Mouse (Mus musculus): ENCODE measurements around the gene Insig1.

Gene Insig1

DNA sequence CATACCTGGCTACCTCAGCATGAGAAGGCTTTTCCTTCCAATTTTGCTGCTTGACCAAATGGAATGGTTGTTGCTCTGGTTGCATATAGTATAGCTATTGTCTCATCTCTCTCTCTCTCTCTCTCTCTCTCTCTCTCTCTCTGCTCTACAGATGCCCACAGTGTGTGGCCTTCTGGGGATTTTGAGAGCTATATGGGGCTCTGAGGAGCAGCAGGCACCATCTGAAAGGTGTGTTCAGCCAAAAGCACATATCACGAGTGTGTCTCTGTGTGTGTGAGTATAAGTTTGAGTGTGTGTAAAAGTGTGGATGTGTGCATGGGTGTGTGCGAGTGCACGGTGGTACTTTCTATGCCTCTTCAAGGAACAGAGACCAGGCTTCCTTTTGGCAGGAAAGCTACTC, 48.4 kb downstream of the Insig1 start:
- DNase-seq (ENCODE audit: low spot score), result no peak

DNA sequence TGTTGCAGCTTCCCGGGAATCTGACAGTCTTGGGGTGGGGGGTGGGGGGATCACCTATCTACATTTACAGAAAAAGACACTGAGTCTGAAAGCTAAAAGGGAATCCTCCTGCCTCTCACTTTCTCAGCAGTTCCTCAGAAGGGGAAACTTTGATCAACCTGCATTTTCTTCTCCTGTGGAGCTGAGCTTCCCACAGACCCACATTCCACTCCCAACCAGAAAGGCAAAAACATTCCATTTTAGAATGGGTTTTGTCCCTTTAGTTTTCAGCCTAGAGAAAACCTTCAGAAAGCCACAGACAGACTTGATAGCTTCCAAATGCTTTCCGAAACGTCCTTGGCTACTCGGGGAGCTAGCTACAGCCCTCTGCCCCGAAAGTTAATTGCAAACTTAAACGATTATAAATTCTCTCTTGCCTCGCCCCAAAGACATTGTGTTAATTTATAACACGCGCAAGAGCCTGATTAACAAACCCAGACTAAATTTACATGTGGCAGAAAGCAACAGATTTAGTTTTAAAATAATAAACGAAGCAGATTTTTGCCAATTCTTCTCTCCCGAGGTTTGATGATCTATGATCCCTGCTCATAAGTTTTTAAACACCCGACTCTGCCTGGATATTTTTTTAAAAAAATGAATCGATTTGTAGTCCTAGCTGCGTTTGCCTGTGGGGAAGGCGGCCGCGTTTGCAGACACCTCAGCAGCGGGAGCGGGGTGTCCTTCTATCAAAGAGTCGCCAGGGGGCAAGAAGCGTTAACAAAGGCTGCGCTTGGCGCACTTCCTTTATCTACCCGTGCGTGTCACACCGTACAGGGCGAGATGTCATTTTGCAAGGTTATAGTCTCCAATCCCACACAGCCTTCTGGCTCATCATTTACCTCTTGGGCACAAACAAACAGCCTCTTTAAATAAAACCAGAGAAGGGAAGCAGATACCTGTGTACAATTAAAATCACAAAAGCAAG, 51.6 kb downstream of the Insig1 start:
- peak; percentile 64 for DNase-seq (ENCODE audit: low spot score)

DNA sequence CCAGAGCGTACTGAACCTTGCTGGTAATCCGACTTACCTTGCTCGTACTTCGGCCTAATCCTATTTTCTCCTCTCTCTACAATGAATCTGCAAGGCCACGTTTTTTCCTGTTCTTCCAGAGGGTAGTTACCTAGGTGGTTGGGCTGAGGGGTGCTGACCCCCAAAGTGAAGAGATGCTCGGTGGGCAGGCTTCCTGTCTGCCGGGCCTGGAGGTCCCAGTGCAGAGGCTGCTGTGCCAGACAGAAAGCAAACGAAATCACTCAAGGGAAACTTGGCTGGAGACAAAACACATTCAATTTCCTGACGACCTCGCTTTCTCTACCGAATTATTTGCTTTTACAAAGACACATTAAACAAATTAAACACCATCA, 52.3 kb downstream of the Insig1 start:
- no peak for DNase-seq (ENCODE audit: low spot score)

DNA sequence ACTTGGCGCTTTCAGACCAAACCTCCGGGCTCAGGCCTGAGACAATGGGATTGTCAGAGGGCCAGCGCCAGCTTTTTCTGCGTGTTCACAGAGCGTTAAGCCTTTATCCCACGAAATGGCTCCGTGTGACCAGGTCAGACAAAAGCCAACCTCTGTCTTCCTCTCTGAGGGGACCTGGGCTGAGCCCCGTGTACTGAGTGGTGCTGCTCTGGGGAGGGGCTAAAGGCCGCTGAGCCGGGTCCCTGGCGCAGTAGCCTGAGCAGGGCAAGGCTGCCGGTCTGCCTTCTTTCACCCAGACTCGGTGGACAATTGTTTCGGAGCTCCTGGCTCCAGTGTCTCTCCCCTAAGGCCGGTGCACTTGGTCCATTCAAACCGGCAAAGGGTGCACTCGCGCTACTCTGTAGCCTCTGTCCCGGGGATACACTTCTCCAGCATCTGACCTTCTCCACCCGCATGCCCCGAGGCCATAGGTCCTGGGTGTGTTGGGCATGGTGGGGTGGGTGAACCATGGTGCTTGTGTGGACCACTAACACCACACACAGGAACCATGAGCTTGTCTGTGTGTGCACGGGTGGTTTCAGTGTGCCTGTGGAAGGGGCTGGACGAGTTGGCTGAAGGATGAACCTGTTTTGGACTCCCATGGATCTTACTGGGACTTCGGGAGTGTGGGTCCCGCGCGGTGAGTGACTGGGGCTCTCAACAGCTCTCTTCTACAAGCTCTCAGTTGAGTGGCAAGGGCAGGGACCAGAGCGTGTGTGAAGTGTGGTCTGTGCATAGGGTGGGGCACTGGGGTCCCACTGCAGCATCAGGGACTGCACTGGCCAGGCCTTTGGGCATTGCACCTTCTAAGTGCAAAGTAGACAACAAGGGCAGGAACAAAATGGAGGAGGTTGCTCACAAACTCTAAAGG, 53.4 kb downstream of the Insig1 start:
- no peak for DNase-seq (ENCODE audit: low spot score)
